Mouse (Mus musculus) forebrain, embryonic 13.5 days (tissue): ENCODE measurements around the gene Klrg2. TPM values are rescaled to one million over a fixed set of nuclear protein-coding genes. Genes with fewer than 3 reads are reported as not detected.

ENCODE experiments used
- ATAC-seq: fragments of 200-750 bp; cut with Nextera tagmentation; 2 replicates; pipeline ENCODE4 v1.8.0; 2017
- H3K27ac ChIP-seq: fragments of 300-500 bp; sonication (generic); 2 replicates; pipeline ENCODE4 v1.5.1; 2015; ENCODE audit warnings: inconsistent platforms, mild to moderate bottlenecking, moderate library complexity
- H3K27me3 ChIP-seq: fragments of 300-500 bp; sonication (generic); 2 replicates; pipeline ENCODE4 v1.6.1; 2015; ENCODE audit warnings: mild to moderate bottlenecking, inconsistent platforms
- H3K36me3 ChIP-seq: fragments of 300-500 bp; sonication (generic); 2 replicates; pipeline ENCODE4 v1.6.1; 2015; ENCODE audit warnings: mild to moderate bottlenecking, inconsistent platforms; ENCODE audit not compliant: poor library complexity, severe bottlenecking
- H3K4me1 ChIP-seq: fragments of 300-500 bp; sonication (generic); 2 replicates; pipeline ENCODE4 v1.6.1; 2015; ENCODE audit warnings: inconsistent platforms
- H3K4me2 ChIP-seq: fragments of 300-500 bp; sonication (generic); 2 replicates; pipeline ENCODE4 v1.6.1; 2015; ENCODE audit warnings: inconsistent platforms, mild to moderate bottlenecking, moderate library complexity
- H3K4me3 ChIP-seq: fragments of 300-500 bp; sonication (generic); 2 replicates; pipeline ENCODE4 v1.5.1; 2015; ENCODE audit warnings: mild to moderate bottlenecking, inconsistent platforms
- H3K9ac ChIP-seq: fragments of 300-500 bp; sonication (generic); 2 replicates; pipeline ENCODE4 v1.6.1; 2015; ENCODE audit warnings: mild to moderate bottlenecking, inconsistent platforms
- H3K9me3 ChIP-seq: fragments of 300-500 bp; sonication (generic); replicated peaks from 2 replicates; pipeline ENCODE4 v1.6.1; 2016; ENCODE audit warnings: inconsistent platforms
- WGBS: fragments of 180-500 bp; shearing (Covaris S2); methylation state at CpG from one replicate; pipeline ENCODE4 v1.1.7; 2015; 5-methylcytosine and 5-hydroxymethylcytosine counted together
- polyA plus RNA-seq: library from polyadenylated mRNA; unstranded; fragments of >200 nt; fragmentation: Nextera tagmentation; extraction: Ambion mirVana; gene quantifications from 2 replicates; pipeline ENCODE4 v1.2.1, GENCODE M21; 2015

Klrg2 gene
- polyA plus RNA-seq, 1 experiment from 2014 or later, result 0.19 TPM

GRCm38 (mm10) chr6:38649545-38649944 lies 12.5 kb upstream of the Klrg2 start:
- no peak overlapping the region for H3K4me2 ChIP-seq
- H3K36me3 ChIP-seq, result no peaks in the 10 kb centered on the region
- no peak overlapping the region for H3K27ac ChIP-seq
- WGBS, result 72% methylated on average over 3 of the region's 3 CpGs
- H3K27me3 ChIP-seq, result no peaks in the 10 kb centered on the region
- no peak for ATAC-seq
- H3K9me3 ChIP-seq, result no peaks in the 10 kb centered on the region
- no peak overlapping the region for H3K4me3 ChIP-seq
- H3K4me1 ChIP-seq, result no peaks in the 10 kb centered on the region
- no peak overlapping the region for H3K9ac ChIP-seq

- H3K9ac ChIP-seq, result no peak overlapping the region
- no peak for ATAC-seq
- H3K27me3 ChIP-seq, result peaks cover 34% of the 10 kb centered on the region
- H3K4me1 ChIP-seq, result no peaks in the 10 kb centered on the region
- no peak overlapping the region for H3K4me3 ChIP-seq
- no peak overlapping the region for H3K27ac ChIP-seq
- 86% methylated on average over 3 of the region's 3 CpGs for WGBS
- H3K36me3 ChIP-seq, result no peaks in the 10 kb centered on the region
- H3K9me3 ChIP-seq, result no peaks in the 10 kb centered on the region
- no peak overlapping the region for H3K4me2 ChIP-seq
Observed at GRCm38 (mm10) chr6:38643039-38643438, 6.0 kb upstream of the Klrg2 start.

GRCm38 (mm10) chr6:38642593-38642992 lies 5.6 kb upstream of the Klrg2 start:
- Histone ChIP-seq H3K4me1 (peaks cover under 1% of the 10 kb centered on the region; the same call in 1 of the 2 replicates), H3K9ac (no peak overlapping the region), H3K27me3 (peaks cover 39% of the 10 kb centered on the region), H3K4me3 (no peak overlapping the region), H3K36me3 (no peaks in the 10 kb centered on the region), H3K4me2 (no peak overlapping the region), H3K9me3 (no peaks in the 10 kb centered on the region), H3K27ac (no peak overlapping the region)
- no peak for ATAC-seq
- 79% methylated on average over 5 of the region's 5 CpGs for WGBS

GRCm38 (mm10) chr6:38641645-38642044 lies 4.6 kb upstream of the Klrg2 start:
- no peak for ATAC-seq
- no peaks in the 10 kb centered on the region for H3K9me3 ChIP-seq
- no peak overlapping the region for H3K9ac ChIP-seq
- H3K36me3 ChIP-seq, result no peaks in the 10 kb centered on the region
- 53% methylated on average over 5 of the region's 5 CpGs for WGBS
- H3K4me2 ChIP-seq, result no peak overlapping the region
- H3K4me3 ChIP-seq, result no peak overlapping the region
- peaks cover 48% of the 10 kb centered on the region for H3K27me3 ChIP-seq
- peaks cover 10% of the 10 kb centered on the region for H3K4me1 ChIP-seq
- no peak overlapping the region for H3K27ac ChIP-seq

- H3K4me2 ChIP-seq, result no peak overlapping the region
- H3K27ac ChIP-seq, result no peak overlapping the region
- no peaks in the 10 kb centered on the region for H3K9me3 ChIP-seq
- WGBS, result 73% methylated on average over 5 of the region's 5 CpGs
- H3K9ac ChIP-seq, result no peak overlapping the region
- no peak for ATAC-seq
- no peak overlapping the region for H3K4me3 ChIP-seq
- H3K4me1 ChIP-seq, result peaks cover 14% of the 10 kb centered on the region
- peaks cover 53% of the 10 kb centered on the region for H3K27me3 ChIP-seq
- H3K36me3 ChIP-seq, result no peaks in the 10 kb centered on the region
Observed at GRCm38 (mm10) chr6:38641228-38641627, 4.2 kb upstream of the Klrg2 start.

- Histone ChIP-seq H3K36me3 (no peaks in the 10 kb centered on the region), H3K9ac (no peak overlapping the region), H3K4me1 (peaks cover 22% of the 10 kb centered on the region), H3K27me3 (peaks cover 61% of the 10 kb centered on the region), H3K27ac (no peak overlapping the region), H3K4me2 (no peak overlapping the region), H3K9me3 (no peaks in the 10 kb centered on the region), H3K4me3 (no peak overlapping the region)
- no peak for ATAC-seq
- WGBS, result 80% methylated on average over 11 of the region's 11 CpGs
Observed at GRCm38 (mm10) chr6:38640401-38640800, 3.4 kb upstream of the Klrg2 start.

- peak; percentile 76 for ATAC-seq
- H3K9ac ChIP-seq, result peak overlapping the region; percentile 63
- peak overlapping the region; percentile 100 for H3K4me2 ChIP-seq
- H3K27ac ChIP-seq, result no peak overlapping the region
- no peaks in the 10 kb centered on the region for H3K36me3 ChIP-seq
- WGBS, result under 1% methylated on average over 55 of the region's 72 CpGs
- peaks cover 75% of the 10 kb centered on the region for H3K27me3 ChIP-seq
- peaks cover 23% of the 10 kb centered on the region for H3K4me1 ChIP-seq
- no peaks in the 10 kb centered on the region for H3K9me3 ChIP-seq
- peak overlapping the region; percentile 58 for H3K4me3 ChIP-seq
Observed at GRCm38 (mm10) chr6:38635941-38636851, 846 bp downstream of the Klrg2 start.

- peaks cover 23% of the 10 kb centered on the region for H3K4me1 ChIP-seq
- no peak overlapping the region for H3K4me2 ChIP-seq
- H3K9me3 ChIP-seq, result no peaks in the 10 kb centered on the region
- H3K36me3 ChIP-seq, result no peaks in the 10 kb centered on the region
- peaks cover 57% of the 10 kb centered on the region for H3K27me3 ChIP-seq
- 77% methylated on average over 8 of the region's 8 CpGs for WGBS
- ATAC-seq, result no peak
- no peak overlapping the region for H3K9ac ChIP-seq
- no peak overlapping the region for H3K27ac ChIP-seq
- no peak overlapping the region for H3K4me3 ChIP-seq
Observed at GRCm38 (mm10) chr6:38634461-38634860, 2.6 kb downstream of the Klrg2 start.

- Histone ChIP-seq H3K4me3 (no peak overlapping the region), H3K27me3 (peaks cover 44% of the 10 kb centered on the region), H3K36me3 (no peaks in the 10 kb centered on the region), H3K9ac (no peak overlapping the region), H3K4me2 (no peak overlapping the region), H3K9me3 (no peaks in the 10 kb centered on the region), H3K4me1 (peaks cover 23% of the 10 kb centered on the region), H3K27ac (no peak overlapping the region)
- ATAC-seq, result no peak
- 83% methylated on average over 2 of the region's 2 CpGs for WGBS
Observed at GRCm38 (mm10) chr6:38632826-38633225, 4.2 kb downstream of the Klrg2 start.

GRCm38 (mm10) chr6:38629556-38629955 lies 7.5 kb downstream of the Klrg2 start:
- no peak overlapping the region for H3K27ac ChIP-seq
- 88% methylated on average over 1 of the region's 1 CpGs for WGBS

GRCm38 (mm10) chr6:38627486-38627885 lies 9.6 kb downstream of the Klrg2 start:
- Histone ChIP-seq H3K4me3 (no peak overlapping the region), H3K9ac (no peak overlapping the region), H3K4me2 (no peak overlapping the region), H3K27ac (no peak overlapping the region), H3K9me3 (no peaks in the 10 kb centered on the region), H3K4me1 (no peaks in the 10 kb centered on the region), H3K27me3 (no peaks in the 10 kb centered on the region), H3K36me3 (no peaks in the 10 kb centered on the region; the same call in 1 of the 2 replicates)
- ATAC-seq, result no peak
- 84% methylated on average over 4 of the region's 4 CpGs for WGBS

More at GRCm38 (mm10) chr6:38629556-38629955, 7.5 kb downstream of the Klrg2 start:
- no peak for ATAC-seq
- H3K4me1 ChIP-seq, result no peaks in the 10 kb centered on the region
- peaks cover 11% of the 10 kb centered on the region for H3K27me3 ChIP-seq
- H3K9ac ChIP-seq, result no peak overlapping the region
- no peak overlapping the region for H3K4me2 ChIP-seq
- H3K9me3 ChIP-seq, result no peaks in the 10 kb centered on the region
- H3K4me3 ChIP-seq, result no peak overlapping the region
- H3K36me3 ChIP-seq, result no peaks in the 10 kb centered on the region; the same call in 1 of the 2 replicates

- H3K9me3 ChIP-seq, result no peaks in the 10 kb centered on the region
- H3K36me3 ChIP-seq, result no peaks in the 10 kb centered on the region; the same call in 1 of the 2 replicates
- no peak overlapping the region for H3K4me3 ChIP-seq
- 98% methylated on average over 4 of the region's 4 CpGs for WGBS
- no peak overlapping the region for H3K27ac ChIP-seq
- no peaks in the 10 kb centered on the region for H3K4me1 ChIP-seq
- H3K4me2 ChIP-seq, result no peak overlapping the region
- no peak for ATAC-seq
- no peaks in the 10 kb centered on the region for H3K27me3 ChIP-seq
- no peak overlapping the region for H3K9ac ChIP-seq
Observed at GRCm38 (mm10) chr6:38627081-38627480, 10.0 kb downstream of the Klrg2 start.
